Comparison of ENCODE assay signal across 28 mouse cellular contexts in genomic region chr7:72675018-72675417, GRCm38 (mm10).
DNase-seq lines count a peak whose midpoint lies in the region; ATAC-seq and TF ChIP-seq lines count a peak whose summit lies in the region.
"Had no signal": no experiment of that assay in that cellular context is flagged by ENCODE, and none has a peak within 500 bp of the region (broad histone marks: within the 10 kb centered on the region; RNA-seq: fewer than 3 reads in every experiment).

No protein-coding gene starts in this region.

- no peak overlapping the region for H3K4me3 ChIP-seq in forebrain, embryonic 14.5 days (ENCODE audit: low read depth, low read length)
- no peak overlapping the region for H3K4me3 ChIP-seq in forebrain, embryonic 16.5 days (replicated peaks; ENCODE audit: low read length)
- H3K4me3 ChIP-seq in hindbrain, postnatal 0 days (ENCODE audit: low read length), result no peak overlapping the region
- H3K4me3 ChIP-seq in hindbrain, embryonic 13.5 days, result no peak overlapping the region
- H3K4me3 ChIP-seq in midbrain, embryonic 14.5 days (replicated peaks; ENCODE audit: low read depth, low read length), result no peak overlapping the region
- no peak overlapping the region for H3K4me3 ChIP-seq in midbrain, embryonic 15.5 days
- H3K4me3 ChIP-seq: embryonic facial prominence, embryonic 13.5 days; embryonic facial prominence, embryonic 15.5 days; erythroblast, embryonic 14.5 days; forebrain, embryonic 10.5 days; forebrain, embryonic 12.5 days; forebrain, embryonic 15.5 days had no signal

- H3K4me1 ChIP-seq in forebrain, embryonic 14.5 days (ENCODE audit: control insufficient read depth, insufficient read depth, low read length), result no peaks in the 10 kb centered on the region
- peaks cover 4% of the 10 kb centered on the region; the same call in 1 of the 2 replicates for H3K4me1 ChIP-seq in forebrain, embryonic 16.5 days (replicated peaks; ENCODE audit: control insufficient read depth, insufficient read depth, low read length)
- H3K4me1 ChIP-seq in hindbrain, postnatal 0 days (ENCODE audit: insufficient read depth, low read length), result no peaks in the 10 kb centered on the region
- no peaks in the 10 kb centered on the region for H3K4me1 ChIP-seq in hindbrain, embryonic 13.5 days (replicated peaks)
- H3K4me1 ChIP-seq in midbrain, embryonic 14.5 days (ENCODE audit: control insufficient read depth, insufficient read depth, low read length), result no peaks in the 10 kb centered on the region
- H3K4me1 ChIP-seq in midbrain, embryonic 15.5 days, result peaks cover 5% of the 10 kb centered on the region; the same call in 1 of the 2 replicates
- H3K4me1 ChIP-seq: embryonic facial prominence, embryonic 13.5 days; embryonic facial prominence, embryonic 15.5 days; forebrain, embryonic 10.5 days; forebrain, embryonic 12.5 days had no signal

- H3K27ac ChIP-seq in forebrain, embryonic 14.5 days (ENCODE audit: low read depth, low read length), result no peak overlapping the region
- H3K27ac ChIP-seq in forebrain, embryonic 16.5 days (ENCODE audit: low read length), result no peak overlapping the region
- H3K27ac ChIP-seq in hindbrain, postnatal 0 days, result no peak overlapping the region
- no peak overlapping the region for H3K27ac ChIP-seq in hindbrain, embryonic 13.5 days
- no peak overlapping the region; the same call in 1 of the 2 replicates for H3K27ac ChIP-seq in midbrain, embryonic 14.5 days (replicated peaks; ENCODE audit: low read depth, low read length)
- no peak overlapping the region for H3K27ac ChIP-seq in midbrain, embryonic 15.5 days
- H3K27ac ChIP-seq: embryonic facial prominence, embryonic 13.5 days; embryonic facial prominence, embryonic 15.5 days; forebrain, embryonic 10.5 days; forebrain, embryonic 12.5 days; forebrain, embryonic 15.5 days had no signal

- no peaks in the 10 kb centered on the region for H3K27me3 ChIP-seq in forebrain, embryonic 14.5 days (replicated peaks; ENCODE audit: control insufficient read depth, insufficient read depth, low read length)
- no peaks in the 10 kb centered on the region for H3K27me3 ChIP-seq in forebrain, embryonic 16.5 days (replicated peaks; ENCODE audit: control insufficient read depth, insufficient read depth, low read length)
- no peaks in the 10 kb centered on the region for H3K27me3 ChIP-seq in hindbrain, postnatal 0 days (ENCODE audit: insufficient read depth, low read length)
- no peaks in the 10 kb centered on the region for H3K27me3 ChIP-seq in hindbrain, embryonic 13.5 days
- no peaks in the 10 kb centered on the region for H3K27me3 ChIP-seq in midbrain, embryonic 14.5 days (ENCODE audit: control insufficient read depth, insufficient read depth, low read length)
- H3K27me3 ChIP-seq in midbrain, embryonic 15.5 days (replicated peaks), result no peaks in the 10 kb centered on the region
- H3K27me3 ChIP-seq: CH12.LX; embryonic facial prominence, embryonic 13.5 days; embryonic facial prominence, embryonic 15.5 days; forebrain, embryonic 12.5 days; forebrain, embryonic 15.5 days; Patski had no signal

- H3K9ac ChIP-seq in forebrain, embryonic 14.5 days (ENCODE audit: low read length), result no peak overlapping the region
- no peak overlapping the region for H3K9ac ChIP-seq in forebrain, embryonic 16.5 days (replicated peaks; ENCODE audit: low read depth, low read length)
- H3K9ac ChIP-seq in hindbrain, postnatal 0 days (replicated peaks; ENCODE audit: low read length), result no peak overlapping the region
- no peak overlapping the region for H3K9ac ChIP-seq in hindbrain, embryonic 13.5 days
- no peak overlapping the region for H3K9ac ChIP-seq in midbrain, embryonic 14.5 days (replicated peaks; ENCODE audit: low read length)
- H3K9ac ChIP-seq in midbrain, embryonic 15.5 days, result no peak overlapping the region
- H3K9ac ChIP-seq: embryonic facial prominence, embryonic 13.5 days; embryonic facial prominence, embryonic 15.5 days; forebrain, embryonic 12.5 days; forebrain, embryonic 15.5 days had no signal

- H3K9me3 ChIP-seq in forebrain, embryonic 14.5 days (replicated peaks; ENCODE audit: control insufficient read depth, low read length), result no peaks in the 10 kb centered on the region
- H3K9me3 ChIP-seq in forebrain, embryonic 16.5 days (ENCODE audit: control insufficient read depth, low read length), result no peaks in the 10 kb centered on the region
- no peaks in the 10 kb centered on the region for H3K9me3 ChIP-seq in hindbrain, postnatal 0 days (ENCODE audit: low read length)
- H3K9me3 ChIP-seq in hindbrain, embryonic 13.5 days, result no peaks in the 10 kb centered on the region
- no peaks in the 10 kb centered on the region for H3K9me3 ChIP-seq in midbrain, embryonic 14.5 days (ENCODE audit: control insufficient read depth, low read length)
- H3K9me3 ChIP-seq in midbrain, embryonic 15.5 days, result no peaks in the 10 kb centered on the region
- H3K9me3 ChIP-seq: embryonic facial prominence, embryonic 13.5 days; embryonic facial prominence, embryonic 15.5 days; forebrain, embryonic 10.5 days; forebrain, embryonic 12.5 days; forebrain, embryonic 15.5 days had no signal

- no peak overlapping the region for H3K4me2 ChIP-seq in forebrain, embryonic 14.5 days (ENCODE audit: low read length)
- no peak overlapping the region for H3K4me2 ChIP-seq in forebrain, embryonic 16.5 days (ENCODE audit: low read length)
- no peak overlapping the region for H3K4me2 ChIP-seq in hindbrain, postnatal 0 days (ENCODE audit: low read depth, low read length)
- H3K4me2 ChIP-seq in hindbrain, embryonic 13.5 days, result no peak overlapping the region
- no peak overlapping the region for H3K4me2 ChIP-seq in midbrain, embryonic 14.5 days (ENCODE audit: low read length)
- H3K4me2 ChIP-seq in midbrain, embryonic 15.5 days, result no peak overlapping the region
- H3K4me2 ChIP-seq: embryonic facial prominence, embryonic 13.5 days; embryonic facial prominence, embryonic 15.5 days; forebrain, embryonic 12.5 days; forebrain, embryonic 15.5 days had no signal

- 46% methylated on average over 6 of the region's 6 CpGs for WGBS in forebrain, embryonic 14.5 days
- WGBS in forebrain, embryonic 16.5 days, result 32% methylated on average over 6 of the region's 6 CpGs
- WGBS in hindbrain, postnatal 0 days, result 44% methylated on average over 6 of the region's 6 CpGs
- WGBS in hindbrain, embryonic 13.5 days, result 48% methylated on average over 6 of the region's 6 CpGs
- WGBS in midbrain, embryonic 14.5 days, result 61% methylated on average over 6 of the region's 6 CpGs
- WGBS in midbrain, embryonic 15.5 days, result 50% methylated on average over 6 of the region's 6 CpGs

- no peaks in the 10 kb centered on the region for H3K36me3 ChIP-seq in forebrain, embryonic 14.5 days (ENCODE audit: control insufficient read depth, insufficient read depth, low read length)
- no peaks in the 10 kb centered on the region for H3K36me3 ChIP-seq in forebrain, embryonic 16.5 days (ENCODE audit: control insufficient read depth, insufficient read depth)
- no peaks in the 10 kb centered on the region for H3K36me3 ChIP-seq in hindbrain, postnatal 0 days (ENCODE audit: insufficient read depth, low read length)
- H3K36me3 ChIP-seq in hindbrain, embryonic 13.5 days, result no peaks in the 10 kb centered on the region
- no peaks in the 10 kb centered on the region for H3K36me3 ChIP-seq in midbrain, embryonic 14.5 days (ENCODE audit: control insufficient read depth, insufficient read depth, low read length)
- H3K36me3 ChIP-seq in midbrain, embryonic 15.5 days (replicated peaks), result no peaks in the 10 kb centered on the region
- H3K36me3 ChIP-seq: embryonic facial prominence, embryonic 13.5 days; embryonic facial prominence, embryonic 15.5 days; forebrain, embryonic 10.5 days; forebrain, embryonic 12.5 days; forebrain, embryonic 15.5 days; G1E had no signal

- no peak for ATAC-seq in forebrain, embryonic 14.5 days
- no peak for ATAC-seq in forebrain, embryonic 16.5 days
- no peak for ATAC-seq in hindbrain, postnatal 0 days
- no peak for ATAC-seq in hindbrain, embryonic 13.5 days (ENCODE audit: low FRiP score)
- ATAC-seq in midbrain, embryonic 14.5 days (ENCODE audit: low FRiP score, low TSS enrichment), result no peak
- no peak for ATAC-seq in midbrain, embryonic 15.5 days (replicated peaks)
- ATAC-seq: activated CD4-positive, CD25-positive, alpha-beta regulatory T cell, adult 4 months; CD4-positive, CD25-positive, alpha-beta regulatory T cell, adult 4 months; forebrain, embryonic 15.5 days; Patski had no signal

- no peak for TF ChIP-seq CTCF in hindbrain, postnatal 0 days (IDR thresholded peaks at IDR 0.05; ENCODE audit: low read depth)

- DNase-seq in forebrain, embryonic 14.5 days (ENCODE audit: low spot score), result peak; percentile 51
- DNase-seq in hindbrain, postnatal 0 days (ENCODE audit: low spot score), result peak; percentile 29
- DNase-seq in midbrain, embryonic 14.5 days, result peak; percentile 46
- DNase-seq: adrenal gland, adult 8-10 months; adrenal gland, postnatal 14 days; adrenal gland, postnatal 36 days; B cell, adult 2 months; cerebellum, adult 11 months; cerebellum, adult 18-20 months; cerebellum, adult 8-10 months; cerebellum, adult 9-11 months; cerebellum, postnatal 14 days; cerebellum, postnatal 36 days; embryo, embryonic 11 days had no signal
